Mouse (Mus musculus) liver, postnatal 0 days (tissue): Measurements from ENCODE around the gene Mgat5.

ENCODE experiments used
- CTCF ChIP-seq: sonication (generic); IDR thresholded peaks from 2 replicates; pipeline ENCODE4 v1.5.1; 2016; ENCODE audit warnings: antibody characterized with exemption, low read depth
- EP300 ChIP-seq: IDR thresholded peaks from 2 replicates; pipeline ENCODE4 v1.6.1; 2016; ENCODE audit warnings: antibody characterized with exemption, low read depth, mild to moderate bottlenecking

DNA sequence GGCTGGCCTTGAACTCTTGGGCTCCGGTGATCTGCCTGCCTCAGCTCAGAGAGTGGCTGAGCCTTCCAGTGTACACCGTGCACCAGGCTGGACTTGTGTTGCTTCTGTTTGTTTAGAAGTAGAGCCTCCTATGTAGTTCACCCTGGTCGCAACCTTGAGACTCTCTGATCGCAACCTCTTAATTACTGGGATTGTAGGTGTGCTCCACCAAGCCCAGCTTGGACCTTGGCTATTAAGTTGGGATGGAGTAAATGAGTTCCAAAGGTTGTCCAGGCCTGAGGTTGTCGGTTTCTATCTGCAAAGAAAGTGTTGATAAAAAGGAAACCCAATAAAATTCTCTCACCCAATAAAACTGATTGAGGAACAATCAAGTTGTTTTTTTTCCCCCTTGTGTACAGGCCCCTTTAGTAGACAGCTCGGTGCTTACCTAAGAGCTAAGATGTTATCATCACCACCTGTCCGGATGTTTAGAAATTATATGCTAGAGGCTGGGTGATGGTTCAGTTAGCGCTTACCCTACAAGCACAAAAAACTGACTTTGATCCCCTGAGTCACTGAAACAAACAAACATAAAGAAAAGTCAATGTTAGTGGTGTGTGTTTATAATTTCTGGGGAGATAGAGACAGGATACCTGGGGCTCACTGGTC is 9.9 kb downstream of the Mgat5 start:
- TF ChIP-seq CTCF: no peak
- no peak for TF ChIP-seq EP300
